Mouse (Mus musculus): ENCODE results near the gene Cacnb2. TPM values are rescaled to one million over a fixed set of nuclear protein-coding genes. Genes with fewer than 3 reads are reported as not detected.
A peak's percentile ranks its signal among the peaks of the same experiment; 100 is the strongest.

The Cacnb2 gene
- polyA plus RNA-seq (2012; rRNA removed), result 37.4 and 43.5 TPM in 2 replicates

DNA sequence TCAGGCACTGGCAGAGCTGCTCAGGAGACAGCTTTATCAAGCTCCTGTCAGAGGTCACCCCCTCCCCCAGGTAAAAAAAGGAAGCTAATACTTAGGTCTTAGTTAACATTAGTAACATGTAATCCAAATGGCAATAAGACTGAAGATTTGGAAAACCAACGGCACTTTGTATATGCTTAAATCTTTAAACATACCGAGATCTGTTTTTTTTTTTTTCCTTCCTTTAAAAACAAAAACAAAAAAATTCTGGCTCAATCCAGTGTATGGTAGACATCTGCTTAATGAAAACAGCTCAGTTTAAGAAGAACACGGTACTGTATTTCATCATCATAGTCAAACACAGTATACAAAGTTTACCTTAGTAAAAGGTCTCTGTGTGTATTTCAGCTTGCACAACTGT lies at the start of gene Cacnb2:
Gene Cacnb2 (plus strand): TSS at position 301 of the 400 bp plus-strand sequence.
- DNase-seq (ENCODE audit: extremely low spot score in 1 of 2, low spot score in 1 of 2), result no peak

DNA sequence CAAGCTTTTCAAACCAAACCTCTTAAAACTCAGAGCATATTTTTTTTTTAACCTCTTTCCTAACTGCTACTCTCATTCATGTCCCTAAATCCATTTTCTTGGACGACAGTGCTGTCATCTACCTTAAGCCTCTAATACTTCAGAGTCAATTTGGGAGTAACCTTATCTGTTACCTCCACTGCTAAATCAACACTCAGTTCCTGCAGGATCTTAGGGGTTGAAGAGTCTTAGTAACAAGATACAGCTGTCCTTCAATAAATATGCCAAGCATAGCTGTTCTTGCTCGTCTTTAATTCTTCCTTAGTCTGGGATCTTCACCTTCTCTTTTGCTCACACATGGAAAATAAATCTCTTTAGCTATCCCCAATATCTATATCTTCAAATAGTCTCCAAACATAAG lies 34.9 kb upstream of the Cacnb2 start:
- DNase-seq (ENCODE audit: extremely low spot score in 1 of 2, low spot score in 1 of 2), result no peak

DNA sequence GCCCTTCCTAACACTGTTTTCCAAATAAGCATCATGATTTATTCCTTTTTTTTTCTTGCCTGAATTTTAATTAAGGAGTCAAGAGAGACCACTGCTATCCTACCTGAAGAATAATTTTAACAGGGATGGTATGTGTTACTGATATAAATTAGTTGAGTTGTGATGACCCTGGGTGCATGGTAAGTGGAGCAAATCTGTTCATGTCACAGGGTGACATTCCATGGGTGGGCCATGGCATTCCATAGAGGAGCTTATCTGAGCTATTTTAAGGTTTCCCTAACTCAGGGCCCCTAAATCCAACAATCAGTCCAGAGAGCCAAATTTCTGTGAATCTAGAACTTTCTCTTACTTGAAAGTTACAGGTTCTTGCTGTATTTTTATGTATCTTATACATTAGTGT lies 31.6 kb upstream of the Cacnb2 start:
- DNase-seq (ENCODE audit: extremely low spot score in 1 of 2, low spot score in 1 of 2), result no peak

GRCm38 (mm10) chr2:14589541-14589940 lies 13.3 kb upstream of the Cacnb2 start:
- DNase-seq (ENCODE audit: extremely low spot score in 1 of 2, low spot score in 1 of 2), result no peak

DNA sequence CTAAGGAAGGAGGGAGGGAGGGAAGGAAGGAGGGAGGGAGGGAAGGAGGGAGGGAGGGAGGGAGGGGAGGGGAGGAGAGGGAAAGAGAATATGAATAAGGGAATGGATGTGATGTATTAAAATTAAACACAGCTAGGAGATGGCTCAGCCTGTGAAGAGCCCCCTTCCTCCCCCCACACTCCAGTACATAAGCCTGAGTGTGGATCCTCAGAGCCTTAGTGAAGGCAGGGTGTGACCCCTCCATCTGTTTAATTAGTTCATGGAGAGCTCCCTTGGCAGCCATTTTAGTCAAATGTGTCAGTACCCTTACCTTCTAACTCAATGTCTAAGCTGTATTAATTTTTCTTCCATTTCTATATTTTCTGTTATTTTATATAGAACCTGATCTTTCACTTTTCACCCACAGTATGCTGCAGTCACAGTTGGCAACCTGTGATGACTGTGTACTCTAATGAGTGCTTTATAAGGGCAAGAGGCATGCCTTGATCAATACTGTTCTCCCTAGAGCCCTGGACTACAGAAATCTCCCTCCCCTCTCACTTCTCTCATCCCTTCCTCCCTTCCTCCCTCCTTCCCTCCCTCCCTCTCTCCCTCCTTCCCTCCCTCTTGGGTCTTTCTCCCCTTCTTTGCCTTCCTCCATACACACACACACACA lies 4.9 kb upstream of the Cacnb2 start:
- no peak for DNase-seq (ENCODE audit: extremely low spot score in 1 of 2, low spot score in 1 of 2)

DNA sequence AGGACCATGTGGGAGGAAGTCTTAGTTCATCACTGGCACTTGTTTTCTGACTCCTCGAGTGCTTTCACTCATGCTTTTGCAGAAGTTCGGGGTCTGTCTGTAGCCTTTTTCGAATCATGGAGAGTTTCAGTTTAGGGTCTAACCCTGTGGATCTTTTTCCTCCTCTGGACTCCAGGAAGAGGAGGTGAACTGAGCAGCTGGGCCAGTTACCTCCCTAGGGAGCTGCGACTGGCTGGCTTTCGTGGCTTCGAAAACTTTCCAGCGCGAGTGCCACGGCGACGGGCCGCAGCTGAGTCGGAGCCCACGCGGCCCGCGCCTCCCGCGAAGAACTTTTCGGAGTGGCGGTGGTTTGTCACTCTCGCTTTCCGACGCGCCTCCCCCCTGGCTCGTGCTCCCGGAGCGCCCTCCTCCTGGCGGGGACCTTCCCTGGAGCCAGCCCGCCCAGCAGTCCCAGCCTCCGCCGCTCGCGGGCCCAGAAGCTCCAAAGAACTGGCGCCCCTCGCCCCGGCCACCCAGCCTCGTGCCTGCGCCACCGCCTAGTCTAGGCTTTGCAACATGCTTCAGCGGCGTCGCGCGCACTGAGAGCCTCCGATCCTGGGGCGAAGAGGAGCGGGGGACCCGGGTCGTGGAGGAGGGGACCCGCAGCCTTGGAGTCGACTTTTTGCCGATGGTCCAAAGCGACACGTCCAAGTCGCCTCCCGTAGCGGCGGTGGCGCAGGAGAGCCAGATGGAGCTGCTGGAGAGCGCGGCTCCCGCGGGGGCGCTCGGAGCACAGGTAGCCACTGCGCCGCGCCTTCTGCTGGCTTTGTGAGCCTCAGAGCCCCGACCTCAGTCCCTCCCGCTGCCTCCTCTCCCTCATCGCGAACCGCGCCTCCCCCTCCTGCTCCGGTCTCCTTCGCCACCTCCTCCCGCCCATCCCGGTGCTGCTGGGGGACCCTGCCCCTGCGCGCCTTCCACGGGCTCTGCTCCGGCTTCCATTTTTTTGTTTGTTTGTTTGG lies 1.2 kb downstream of the Cacnb2 start:
- DNase-seq (ENCODE audit: extremely low spot score in 1 of 2, low spot score in 1 of 2), result peak in 1 of 2 experiments; percentile 61

DNA sequence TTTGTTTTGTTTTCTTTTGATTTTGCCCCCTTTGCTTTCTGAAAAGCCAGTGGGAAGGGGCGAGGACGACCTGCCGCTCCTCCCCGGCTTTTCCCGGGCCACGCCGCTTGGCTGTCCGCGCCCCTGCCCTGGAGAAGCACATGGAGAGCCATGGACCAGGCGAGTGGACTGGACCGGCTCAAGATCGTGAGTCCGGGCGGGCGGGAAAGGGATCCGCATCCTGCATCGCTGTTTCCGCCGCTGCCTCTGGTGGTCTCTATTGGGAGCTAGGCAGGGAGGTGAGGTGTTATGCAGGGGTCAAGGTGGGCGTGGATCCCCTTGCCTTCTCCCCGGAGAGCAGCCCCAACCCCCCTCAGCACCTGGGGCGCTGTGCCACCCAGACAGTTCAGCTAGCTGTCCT lies 1.9 kb downstream of the Cacnb2 start:
- no peak for DNase-seq (ENCODE audit: extremely low spot score in 1 of 2, low spot score in 1 of 2)

- DNase-seq (ENCODE audit: extremely low spot score in 1 of 2, low spot score in 1 of 2), result peak in 1 of 2 experiments; percentile 36
Observed at GRCm38 (mm10) chr2:14605207-14605606, 2.3 kb downstream of the Cacnb2 start.

- DNase-seq (ENCODE audit: extremely low spot score in 1 of 2, low spot score in 1 of 2), result no peak
Observed at GRCm38 (mm10) chr2:14608606-14609005, 5.7 kb downstream of the Cacnb2 start.

- no peak for DNase-seq (ENCODE audit: extremely low spot score in 1 of 2, low spot score in 1 of 2)
Observed at GRCm38 (mm10) chr2:14612705-14613104, 9.8 kb downstream of the Cacnb2 start.

- DNase-seq (ENCODE audit: extremely low spot score in 1 of 2, low spot score in 1 of 2), result no peak
Observed at GRCm38 (mm10) chr2:14616361-14616760, 13.5 kb downstream of the Cacnb2 start.

GRCm38 (mm10) chr2:14620120-14620853 lies 17.4 kb downstream of the Cacnb2 start:
- no peak for DNase-seq (ENCODE audit: extremely low spot score in 1 of 2, low spot score in 1 of 2)

DNA sequence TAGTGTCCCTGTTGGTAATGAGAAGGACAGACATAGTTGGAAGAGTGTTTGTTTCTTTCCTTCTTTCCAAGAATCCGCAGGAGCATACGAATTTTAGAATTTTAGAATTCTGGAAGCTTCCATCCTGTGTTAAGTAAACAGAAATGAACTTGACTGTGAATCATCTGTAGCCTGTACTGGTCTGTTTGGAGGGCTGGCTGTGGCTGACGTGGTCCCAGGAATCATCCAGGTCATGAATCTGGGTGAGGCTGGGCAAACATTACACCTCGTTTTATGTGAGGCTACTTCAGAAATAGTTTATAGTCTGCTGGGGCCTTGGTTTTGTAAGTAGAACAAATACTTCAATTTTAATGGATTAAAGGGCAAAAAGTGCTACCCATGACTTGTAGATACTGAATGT lies 18.0 kb downstream of the Cacnb2 start:
- DNase-seq (ENCODE audit: extremely low spot score in 1 of 2, low spot score in 1 of 2), result no peak

- DNase-seq (ENCODE audit: extremely low spot score in 1 of 2, low spot score in 1 of 2), result no peak
Observed at GRCm38 (mm10) chr2:14623820-14624219, 20.9 kb downstream of the Cacnb2 start.

DNA sequence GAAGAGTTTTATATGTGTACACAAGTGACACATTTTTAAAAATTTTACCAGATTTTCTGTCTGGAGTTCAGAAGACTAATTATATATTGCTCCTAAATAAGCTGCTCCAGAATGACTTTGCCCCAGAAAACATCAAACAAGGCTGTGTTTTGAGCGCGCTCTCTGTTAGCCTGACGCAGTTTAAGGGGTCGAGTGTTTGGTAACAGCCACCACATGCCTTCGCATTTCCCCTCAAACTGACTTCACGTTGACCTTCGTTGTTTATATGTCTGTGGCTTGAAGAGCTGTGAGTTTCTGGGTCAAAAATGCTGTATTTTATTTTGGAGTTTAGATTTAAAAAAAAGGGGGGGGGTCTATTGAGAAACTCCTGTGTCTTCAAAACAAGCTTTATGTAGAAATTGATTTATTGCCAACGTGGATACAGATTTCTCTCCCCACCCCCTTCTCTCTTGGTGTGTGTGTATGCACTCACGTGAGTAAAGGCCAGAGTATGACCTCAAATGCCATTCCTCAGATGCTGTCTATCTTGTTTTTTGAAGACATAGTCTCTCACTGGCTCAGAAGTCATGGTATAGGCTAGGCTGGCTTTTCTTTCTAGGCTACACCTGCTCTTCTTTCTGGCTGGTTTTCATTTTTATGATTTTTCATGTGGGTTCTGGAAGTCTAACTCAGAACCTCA lies 27.1 kb downstream of the Cacnb2 start:
- no peak for DNase-seq (ENCODE audit: extremely low spot score in 1 of 2, low spot score in 1 of 2)

GRCm38 (mm10) chr2:14631590-14631989 lies 28.7 kb downstream of the Cacnb2 start:
- no peak for DNase-seq (ENCODE audit: extremely low spot score in 1 of 2, low spot score in 1 of 2)

- DNase-seq (ENCODE audit: extremely low spot score in 1 of 2, low spot score in 1 of 2), result no peak
Observed at GRCm38 (mm10) chr2:14633202-14633601, 30.3 kb downstream of the Cacnb2 start.

GRCm38 (mm10) chr2:14639266-14639665 lies 36.4 kb downstream of the Cacnb2 start:
- no peak for DNase-seq (ENCODE audit: extremely low spot score in 1 of 2, low spot score in 1 of 2)

DNA sequence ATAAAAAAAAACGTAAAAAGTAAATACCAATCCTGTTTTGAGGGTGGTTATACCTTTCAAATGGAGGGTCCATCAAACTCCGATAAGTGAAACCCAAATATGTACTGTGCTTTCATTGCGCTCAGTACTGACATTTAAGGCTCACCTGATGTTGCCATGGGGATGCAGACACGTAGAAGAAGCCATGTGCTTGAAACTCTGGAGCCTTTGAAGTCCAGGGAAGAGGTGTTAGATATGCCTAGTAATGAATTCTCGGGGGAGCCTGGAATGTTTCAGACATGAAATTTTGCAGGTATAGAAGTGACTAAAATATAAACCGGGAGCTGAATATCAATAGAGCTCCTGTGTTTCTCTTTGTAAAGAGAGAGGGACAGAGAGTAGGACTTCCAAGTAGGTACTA lies 37.0 kb downstream of the Cacnb2 start:
- DNase-seq (ENCODE audit: extremely low spot score in 1 of 2, low spot score in 1 of 2), result no peak

DNA sequence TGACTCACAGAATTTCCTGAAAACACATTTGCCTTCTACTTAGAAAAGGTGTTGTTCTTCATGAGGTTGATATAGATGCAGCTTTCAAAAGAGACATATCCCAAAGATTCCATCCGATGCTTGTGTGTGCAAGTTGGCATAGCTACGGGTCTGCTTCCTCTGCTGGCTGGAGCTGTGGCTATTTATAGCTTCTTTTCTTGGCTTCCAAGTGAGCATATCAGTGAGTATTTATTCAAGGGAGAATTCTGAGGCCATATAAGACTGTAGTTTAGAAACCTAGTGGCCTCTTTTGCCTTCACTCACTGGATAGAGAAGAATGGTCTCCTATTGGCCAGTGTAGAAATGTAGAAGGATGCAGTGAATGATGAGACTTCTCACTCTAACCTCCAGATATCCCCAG lies 38.2 kb downstream of the Cacnb2 start:
- DNase-seq (ENCODE audit: extremely low spot score in 1 of 2, low spot score in 1 of 2), result peak; percentile 27 to 56
